Mouse (Mus musculus): ENCODE measurements around the gene Ntn3. TPM values are rescaled to one million over a fixed set of nuclear protein-coding genes. Genes with fewer than 3 reads are reported as not detected.

The Ntn3 gene
- total RNA-seq, 1 experiment from 2014 or later, result 0.50 TPM

GRCm38 (mm10) chr17:24157121-24157520 is 52.2 kb downstream of the Ntn3 start:
- ATAC-seq (replicated peaks; ENCODE audit: low read depth, poor library complexity, severe bottlenecking), result no peak

- no peak for ATAC-seq (replicated peaks; ENCODE audit: low read depth, poor library complexity, severe bottlenecking)
These were observed 52.9 kb downstream of the Ntn3 start for GRCm38 (mm10) chr17:24156394-24156793.

DNA sequence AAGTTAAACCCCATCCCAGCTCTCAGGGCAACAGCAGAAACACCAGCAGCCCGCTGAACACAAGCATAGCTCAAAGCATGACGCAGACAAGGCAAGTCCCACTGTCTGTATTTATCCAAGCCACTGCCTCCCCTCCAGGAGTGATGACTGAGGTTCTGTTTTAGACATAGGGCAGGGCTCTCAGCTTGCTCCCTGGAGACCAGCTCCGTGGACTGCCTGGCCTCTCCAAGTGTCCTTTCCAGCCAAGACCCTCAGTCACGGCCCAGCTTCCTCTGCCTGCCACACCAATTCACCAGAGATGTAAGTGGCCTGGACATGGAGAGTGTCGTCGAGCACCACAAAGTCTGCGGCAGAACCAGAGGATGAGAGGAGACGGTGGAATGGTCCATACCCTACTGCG is 53.6 kb downstream of the Ntn3 start:
- no peak for ATAC-seq (replicated peaks; ENCODE audit: low read depth, poor library complexity, severe bottlenecking)

- no peak for ATAC-seq (replicated peaks; ENCODE audit: low read depth, poor library complexity, severe bottlenecking)
These were observed 54.9 kb downstream of the Ntn3 start for GRCm38 (mm10) chr17:24154463-24154862.

Other genes starting within 250 kb of the Ntn3 start
- not detected in 2 replicates for gene Prss30, start 229.0 kb downstream of the Ntn3 start, total RNA-seq (2017)
- gene Prss22, start 211.4 kb downstream of the Ntn3 start, total RNA-seq (2017), result not detected in 2 replicates
- gene Prss27, start 171.4 kb downstream of the Ntn3 start, total RNA-seq (2017), result not detected in 2 replicates
- 17.8 and 19.2 TPM in 2 replicates for gene Kctd5, start 136.0 kb downstream of the Ntn3 start, total RNA-seq (2017)
- gene Pdpk1, start 58.6 kb downstream of the Ntn3 start, total RNA-seq (2017), result 33.8 and 40.7 TPM in 2 replicates
- gene Amdhd2, start 45.8 kb downstream of the Ntn3 start, total RNA-seq (2017), result 22.5 and 23.0 TPM in 2 replicates
- 81.5 and 89.8 TPM in 2 replicates for gene Atp6v0c, start 39.8 kb downstream of the Ntn3 start, total RNA-seq (2017)
- gene Tbc1d24, start 4.0 kb downstream of the Ntn3 start, total RNA-seq (2017), result 4.8 and 5.3 TPM in 2 replicates
- gene Tedc2, start 11.3 kb upstream of the Ntn3 start, total RNA-seq (2017), result 17.4 and 18.4 TPM in 2 replicates
- 29.1 and 30.8 TPM in 2 replicates for gene Ccnf, start 42.0 kb upstream of the Ntn3 start, total RNA-seq (2017)
- 0.14 TPM in 1 of 2 replicates, not detected in the other for gene Abca17, start 141.5 kb upstream of the Ntn3 start, total RNA-seq (2017)
- 13.7 and 22.4 TPM in 2 replicates for gene Abca3, start 142.4 kb upstream of the Ntn3 start, total RNA-seq (2017)
- gene Rnps1, start 205.0 kb upstream of the Ntn3 start, total RNA-seq (2017), result 360 and 414 TPM in 2 replicates
- 26.0 and 28.7 TPM in 2 replicates for gene Eci1, start 217.1 kb upstream of the Ntn3 start, total RNA-seq (2017)
- 1.4 TPM in 1 of 2 replicates, not detected in the other for gene Dnase1l2, start 233.6 kb upstream of the Ntn3 start, total RNA-seq (2017)

Data from common myeloid progenitor, adult 5-6 weeks (primary cell).